Mouse (Mus musculus): ENCODE measurements around the gene Hepacam2. TPM values are rescaled to one million over a fixed set of nuclear protein-coding genes. Genes with fewer than 3 reads are reported as not detected.

The Hepacam2 gene
- polyA plus RNA-seq, 1 experiment, result not detected

DNA sequence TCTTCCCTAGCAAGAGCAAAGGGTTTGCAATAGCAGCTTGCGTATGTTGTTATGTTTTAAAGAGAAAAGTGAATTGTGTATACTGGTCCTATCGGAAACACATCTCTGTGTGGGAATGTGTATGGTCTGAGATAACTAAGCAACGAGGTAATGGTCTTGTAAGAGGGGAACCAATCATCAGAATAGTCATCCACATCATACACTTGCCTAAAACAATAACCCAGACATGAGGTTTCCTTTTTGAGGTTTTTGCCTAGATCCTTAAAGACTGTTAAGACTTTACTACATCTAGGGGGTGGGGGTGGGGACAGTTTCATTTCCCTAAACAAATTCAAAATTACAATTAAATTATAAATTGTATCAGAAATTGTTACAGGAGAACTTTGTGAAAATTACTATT lies 13.0 kb downstream of the Hepacam2 start:
- H3K36me3 ChIP-seq (ENCODE audit: control insufficient read depth, insufficient read depth), result no peaks in the 10 kb centered on the region
- peaks cover 4% of the 10 kb centered on the region for H3K27me3 ChIP-seq (ENCODE audit: control insufficient read depth, insufficient read depth, insufficient read length)
- H3ac ChIP-seq (ENCODE audit: control insufficient read depth, insufficient read length, low read depth), result no peak overlapping the region
- H3K4me3 ChIP-seq (ENCODE audit: insufficient read depth, poor library complexity, severe bottlenecking), result no peak overlapping the region
- H3K79me3 ChIP-seq (ENCODE audit: low read depth), result no peaks in the 10 kb centered on the region
- H3K79me2 ChIP-seq (ENCODE audit: control insufficient read depth, insufficient read depth), result no peaks in the 10 kb centered on the region
- TF ChIP-seq MYOG (IDR thresholded peaks at IDR 0.05; ENCODE audit: control insufficient read depth, extremely low read depth, insufficient read length) (no peak), USF1 (IDR thresholded peaks at IDR 0.05; ENCODE audit: low read depth) (no peak), MAX (IDR thresholded peaks at IDR 0.05) (no peak), MYOD1 (IDR thresholded peaks at IDR 0.05; ENCODE audit: control insufficient read depth, insufficient read length, low read depth) (no peak), FOSL1 (IDR thresholded peaks at IDR 0.05; ENCODE audit: insufficient read depth, low read length, poor library complexity, severe bottlenecking) (no peak), CTCF (IDR thresholded peaks at IDR 0.05; ENCODE audit: control insufficient read depth, insufficient read depth, insufficient read length) (no peak), CEBPB (IDR thresholded peaks at IDR 0.05; ENCODE audit: low read depth) (no peak)

DNA sequence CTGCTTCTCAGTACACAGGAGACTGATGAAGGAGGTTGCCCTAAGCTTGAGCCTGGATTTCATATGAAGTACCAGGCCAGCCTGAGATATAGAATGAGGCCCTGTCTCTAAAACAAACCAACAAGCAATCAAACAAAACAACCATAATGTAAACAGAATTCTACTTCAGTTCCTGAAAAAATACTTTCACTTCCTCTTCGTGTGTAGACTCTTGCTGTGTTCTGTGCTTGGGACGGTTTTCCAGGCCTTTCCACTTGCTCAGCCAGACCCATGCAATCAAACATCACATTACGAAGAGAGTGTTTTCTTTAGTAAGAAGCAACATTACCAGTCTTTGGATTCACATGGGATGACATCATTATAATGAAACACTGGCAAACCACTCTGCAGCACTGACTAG lies 16.4 kb downstream of the Hepacam2 start:
- H3K27me3 ChIP-seq (ENCODE audit: control insufficient read depth, insufficient read depth, insufficient read length), result no peaks in the 10 kb centered on the region
- no peak overlapping the region for H3K4me3 ChIP-seq (ENCODE audit: insufficient read depth, poor library complexity, severe bottlenecking)
- no peak overlapping the region for H3ac ChIP-seq (ENCODE audit: control insufficient read depth, insufficient read length, low read depth)
- no peaks in the 10 kb centered on the region for H3K36me3 ChIP-seq (ENCODE audit: control insufficient read depth, insufficient read depth)
- no peaks in the 10 kb centered on the region for H3K79me3 ChIP-seq (ENCODE audit: low read depth)
- TF ChIP-seq MAX (IDR thresholded peaks at IDR 0.05) (no peak), FOSL1 (IDR thresholded peaks at IDR 0.05; ENCODE audit: insufficient read depth, low read length, poor library complexity, severe bottlenecking) (no peak), MYOD1 (IDR thresholded peaks at IDR 0.05; ENCODE audit: control insufficient read depth, insufficient read length, low read depth) (no peak), MYOG (IDR thresholded peaks at IDR 0.05; ENCODE audit: control insufficient read depth, extremely low read depth, insufficient read length) (no peak), USF1 (IDR thresholded peaks at IDR 0.05; ENCODE audit: low read depth) (no peak), CTCF (IDR thresholded peaks at IDR 0.05; ENCODE audit: control insufficient read depth, insufficient read depth, insufficient read length) (no peak), CEBPB (IDR thresholded peaks at IDR 0.05; ENCODE audit: low read depth) (no peak)
- no peaks in the 10 kb centered on the region for H3K79me2 ChIP-seq (ENCODE audit: control insufficient read depth, insufficient read depth)

DNA sequence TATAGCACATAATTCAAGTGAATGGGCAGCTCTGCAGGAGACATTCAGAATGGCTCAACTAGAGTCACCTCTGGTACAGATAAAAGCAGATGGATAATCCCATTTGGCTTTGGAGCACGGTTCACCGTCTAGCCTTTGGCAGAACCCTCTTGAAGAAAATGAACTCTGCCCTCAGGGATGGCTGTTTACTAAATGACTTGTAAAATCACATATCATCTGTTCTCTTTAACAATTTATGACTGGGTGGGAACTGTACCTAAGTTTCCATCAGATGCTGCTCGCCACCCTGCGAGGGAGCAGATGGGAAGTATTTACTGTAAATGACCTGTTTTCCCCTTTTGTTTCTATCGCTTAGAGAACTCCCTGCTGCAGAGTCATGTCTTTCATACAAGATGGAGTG lies 18.2 kb downstream of the Hepacam2 start:
- H3K27me3 ChIP-seq (ENCODE audit: control insufficient read depth, insufficient read depth, insufficient read length), result peaks cover 2% of the 10 kb centered on the region
- H3K79me2 ChIP-seq (ENCODE audit: control insufficient read depth, insufficient read depth), result no peaks in the 10 kb centered on the region

DNA sequence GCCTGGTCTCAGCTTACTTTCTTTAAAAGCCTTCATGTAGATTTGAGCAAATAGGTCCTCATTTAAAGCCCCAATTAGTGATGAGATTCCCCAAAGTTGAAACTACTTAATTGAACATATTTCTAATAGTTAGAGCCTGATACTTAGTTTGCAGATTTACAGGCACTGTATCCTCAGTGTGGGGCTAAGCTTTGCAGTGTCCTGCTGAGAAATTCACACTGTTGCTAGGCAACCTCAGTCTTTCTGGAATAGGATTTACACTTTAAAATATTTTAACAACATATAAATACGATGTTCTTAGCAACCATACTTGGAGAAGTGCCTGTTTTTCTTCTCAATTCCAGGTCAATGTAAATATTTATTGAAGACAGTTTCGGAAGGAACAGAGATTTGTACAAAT lies 21.8 kb downstream of the Hepacam2 start:
- Histone ChIP-seq H3K79me2 (ENCODE audit: control insufficient read depth, insufficient read depth) (no peaks in the 10 kb centered on the region), H3K27me3 (ENCODE audit: control insufficient read depth, insufficient read depth, insufficient read length) (peaks cover 3% of the 10 kb centered on the region), H3K4me3 (ENCODE audit: insufficient read depth, poor library complexity, severe bottlenecking) (no peak overlapping the region), H3ac (ENCODE audit: control insufficient read depth, insufficient read length, low read depth) (no peak overlapping the region), H3K79me3 (ENCODE audit: low read depth) (no peaks in the 10 kb centered on the region), H3K36me3 (ENCODE audit: control insufficient read depth, insufficient read depth) (no peaks in the 10 kb centered on the region)
- no peak for TF ChIP-seq USF1 (IDR thresholded peaks at IDR 0.05; ENCODE audit: low read depth)
- no peak for TF ChIP-seq CEBPB (IDR thresholded peaks at IDR 0.05; ENCODE audit: low read depth)
- TF ChIP-seq MYOG (IDR thresholded peaks at IDR 0.05; ENCODE audit: control insufficient read depth, extremely low read depth, insufficient read length), result no peak
- no peak for TF ChIP-seq MAX (IDR thresholded peaks at IDR 0.05)
- no peak for TF ChIP-seq MYOD1 (IDR thresholded peaks at IDR 0.05; ENCODE audit: control insufficient read depth, insufficient read length, low read depth)
- no peak for TF ChIP-seq CTCF (IDR thresholded peaks at IDR 0.05; ENCODE audit: control insufficient read depth, insufficient read depth, insufficient read length)
- TF ChIP-seq FOSL1 (IDR thresholded peaks at IDR 0.05; ENCODE audit: insufficient read depth, low read length, poor library complexity, severe bottlenecking), result no peak

More for the DNA sequence above, 18.2 kb downstream of the Hepacam2 start:
- Histone ChIP-seq H3K36me3 (ENCODE audit: control insufficient read depth, insufficient read depth) (no peaks in the 10 kb centered on the region), H3K4me3 (ENCODE audit: insufficient read depth, poor library complexity, severe bottlenecking) (no peak overlapping the region), H3K79me3 (ENCODE audit: low read depth) (no peaks in the 10 kb centered on the region), H3ac (ENCODE audit: control insufficient read depth, insufficient read length, low read depth) (no peak overlapping the region)
- no peak for TF ChIP-seq USF1 (IDR thresholded peaks at IDR 0.05; ENCODE audit: low read depth)
- no peak for TF ChIP-seq CTCF (IDR thresholded peaks at IDR 0.05; ENCODE audit: control insufficient read depth, insufficient read depth, insufficient read length)
- no peak for TF ChIP-seq MYOG (IDR thresholded peaks at IDR 0.05; ENCODE audit: control insufficient read depth, extremely low read depth, insufficient read length)
- no peak for TF ChIP-seq MAX (IDR thresholded peaks at IDR 0.05)
- no peak for TF ChIP-seq FOSL1 (IDR thresholded peaks at IDR 0.05; ENCODE audit: insufficient read depth, low read length, poor library complexity, severe bottlenecking)
- no peak for TF ChIP-seq MYOD1 (IDR thresholded peaks at IDR 0.05; ENCODE audit: control insufficient read depth, insufficient read length, low read depth)
- no peak for TF ChIP-seq CEBPB (IDR thresholded peaks at IDR 0.05; ENCODE audit: low read depth)

DNA sequence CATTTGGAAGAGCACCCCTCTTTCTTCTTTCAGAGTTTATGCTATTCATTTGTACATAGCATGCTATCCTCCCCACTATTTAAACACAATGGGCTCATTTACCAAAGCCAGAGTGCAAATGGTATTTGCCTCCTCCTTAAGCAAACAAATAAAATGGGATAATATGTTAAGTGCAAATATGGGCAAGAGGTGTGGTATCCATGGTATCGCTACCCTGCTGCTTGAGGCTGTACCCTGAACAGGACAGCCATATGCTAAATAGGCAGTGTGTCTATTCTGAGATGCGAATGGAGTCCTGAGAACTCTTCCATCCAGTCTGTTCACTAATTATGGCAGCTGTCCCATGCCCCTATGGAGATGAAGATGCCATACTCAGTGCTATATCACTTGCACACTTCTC lies 27.4 kb downstream of the Hepacam2 start:
- H3K79me3 ChIP-seq (ENCODE audit: low read depth), result no peaks in the 10 kb centered on the region
- no peaks in the 10 kb centered on the region for H3K79me2 ChIP-seq (ENCODE audit: control insufficient read depth, insufficient read depth)
- H3K27me3 ChIP-seq (ENCODE audit: control insufficient read depth, insufficient read depth, insufficient read length), result peaks cover 3% of the 10 kb centered on the region
- TF ChIP-seq USF1 (IDR thresholded peaks at IDR 0.05; ENCODE audit: low read depth) (no peak), MYOD1 (IDR thresholded peaks at IDR 0.05; ENCODE audit: control insufficient read depth, insufficient read length, low read depth) (no peak), MYOG (IDR thresholded peaks at IDR 0.05; ENCODE audit: control insufficient read depth, extremely low read depth, insufficient read length) (no peak), MAX (IDR thresholded peaks at IDR 0.05) (no peak), CEBPB (IDR thresholded peaks at IDR 0.05; ENCODE audit: low read depth) (no peak), FOSL1 (IDR thresholded peaks at IDR 0.05; ENCODE audit: insufficient read depth, low read length, poor library complexity, severe bottlenecking) (no peak), CTCF (IDR thresholded peaks at IDR 0.05; ENCODE audit: control insufficient read depth, insufficient read depth, insufficient read length) (no peak)
- H3ac ChIP-seq (ENCODE audit: control insufficient read depth, insufficient read length, low read depth), result no peak overlapping the region
- no peak overlapping the region for H3K4me3 ChIP-seq (ENCODE audit: insufficient read depth, poor library complexity, severe bottlenecking)
- no peaks in the 10 kb centered on the region for H3K36me3 ChIP-seq (ENCODE audit: control insufficient read depth, insufficient read depth)

DNA sequence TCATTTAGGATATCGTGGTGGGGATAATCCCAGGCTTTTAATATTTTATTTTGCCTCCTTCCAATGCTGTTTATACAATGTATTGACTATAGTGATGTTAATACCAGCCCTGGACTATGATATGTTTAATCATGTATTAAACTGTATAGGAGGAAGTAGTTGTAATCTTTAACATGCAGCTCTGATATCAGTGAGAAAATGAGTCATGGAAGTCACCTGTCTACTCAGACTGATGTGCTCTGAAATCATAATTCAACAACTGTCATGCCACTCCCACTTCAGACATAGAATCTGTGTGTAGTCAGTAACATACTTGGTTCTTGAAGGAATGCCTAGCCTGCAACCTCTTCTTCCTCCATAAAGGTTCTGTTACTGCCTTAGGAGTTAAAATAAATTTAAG lies 29.5 kb downstream of the Hepacam2 start:
- Histone ChIP-seq H3ac (ENCODE audit: control insufficient read depth, insufficient read length, low read depth) (no peak overlapping the region), H3K36me3 (ENCODE audit: control insufficient read depth, insufficient read depth) (no peaks in the 10 kb centered on the region), H3K79me2 (ENCODE audit: control insufficient read depth, insufficient read depth) (no peaks in the 10 kb centered on the region), H3K4me3 (ENCODE audit: insufficient read depth, poor library complexity, severe bottlenecking) (no peak overlapping the region), H3K27me3 (ENCODE audit: control insufficient read depth, insufficient read depth, insufficient read length) (no peaks in the 10 kb centered on the region), H3K79me3 (ENCODE audit: low read depth) (no peaks in the 10 kb centered on the region)
- TF ChIP-seq MYOG (IDR thresholded peaks at IDR 0.05; ENCODE audit: control insufficient read depth, extremely low read depth, insufficient read length) (no peak), MYOD1 (IDR thresholded peaks at IDR 0.05; ENCODE audit: control insufficient read depth, insufficient read length, low read depth) (no peak), CEBPB (IDR thresholded peaks at IDR 0.05; ENCODE audit: low read depth) (no peak), FOSL1 (IDR thresholded peaks at IDR 0.05; ENCODE audit: insufficient read depth, low read length, poor library complexity, severe bottlenecking) (no peak)

Measured in C2C12 (cell line).